In genomic region chr2:181600828-181601750, GRCm38 (mm10) we compare ENCODE assay signal across 8 mouse cellular contexts. TPM values are rescaled to one million over a fixed set of nuclear protein-coding genes. Genes with fewer than 3 reads are reported as not detected.
DNase-seq lines count a peak whose midpoint lies in the region; ATAC-seq lines count a peak whose summit lies in the region.

No protein-coding gene starts in this region.

- peak overlapping the region; percentile 88 for H3K9ac ChIP-seq in hindbrain, embryonic 13.5 days

- no peaks in the 10 kb centered on the region for H3K9me3 ChIP-seq in hindbrain, embryonic 13.5 days

- 2% methylated on average over 57 of the region's 57 CpGs for WGBS in hindbrain, embryonic 13.5 days

- H3K4me2 ChIP-seq in hindbrain, embryonic 13.5 days: peak overlapping the region; percentile 82

- peak; percentile 95 for DNase-seq in Muller cell, postnatal 12 days (ENCODE audit: inconsistent ontology term)
- DNase-seq in cerebellum, adult 9-11 months: peak; percentile 98
- DNase-seq in frontal cortex, postnatal 10 days (ENCODE audit: low spot score in 2 of 2): peak; percentile 96 to 97
- peak; percentile 90 to 95 for DNase-seq in layer of hippocampus, postnatal 25 days (ENCODE audit: extremely low spot score in 1 of 2, low spot score in 1 of 2)
- DNase-seq in lung, postnatal 25 days (ENCODE audit: low spot score): peak; percentile 97
- peak; percentile 98 for DNase-seq in retina, embryonic 14.5 days (ENCODE audit: low spot score)
- peak; percentile 98 for DNase-seq in thymus, postnatal 4 days

- H3K4me3 ChIP-seq in hindbrain, embryonic 13.5 days: peak overlapping the region; percentile 79

- peak overlapping the region; percentile 90 for H3K27ac ChIP-seq in hindbrain, embryonic 13.5 days

- ATAC-seq in hindbrain, embryonic 13.5 days (ENCODE audit: low FRiP score): peak; percentile 94

- H3K27me3 ChIP-seq in hindbrain, embryonic 13.5 days: no peaks in the 10 kb centered on the region

- peaks cover 48% of the 10 kb centered on the region for H3K4me1 ChIP-seq in hindbrain, embryonic 13.5 days (replicated peaks)

- peaks cover 11% of the 10 kb centered on the region for H3K36me3 ChIP-seq in hindbrain, embryonic 13.5 days

RNA-seq across cellular contexts. Expression of gene Samd10, which starts 2.1 kb away (rescaled TPM):
- 169 and 175 TPM in 2 replicates for polyA plus RNA-seq in hindbrain, embryonic 13.5 days (2015; fragmentation: Nextera tagmentation; extraction: Ambion mirVana)
- total RNA-seq in layer of hippocampus, postnatal 25 days (2021): 10 to 100 TPM; 11.7 to 14.2 TPM

RNA-seq across cellular contexts. Expression of gene Zfp512b, which starts 8.5 kb away (rescaled TPM):
- polyA plus RNA-seq in hindbrain, embryonic 13.5 days (2015; fragmentation: Nextera tagmentation; extraction: Ambion mirVana): 68.0 and 74.1 TPM in 2 replicates
- total RNA-seq in layer of hippocampus, postnatal 25 days (2021): 100 to 1,000 TPM in 1 of 2 experiments, 10 to 100 TPM in 1; 82.8 to 114 TPM

RNA-seq across cellular contexts. Expression of gene Prpf6, which starts 9.4 kb away (rescaled TPM):
- 63.7 and 67.7 TPM in 2 replicates for polyA plus RNA-seq in hindbrain, embryonic 13.5 days (2015; fragmentation: Nextera tagmentation; extraction: Ambion mirVana)
- total RNA-seq in layer of hippocampus, postnatal 25 days (2021): 10 to 100 TPM; 57.9 to 58.8 TPM

RNA-seq across cellular contexts. Expression of gene Uckl1, which starts 16.4 kb away (rescaled TPM):
- polyA plus RNA-seq in hindbrain, embryonic 13.5 days (2015; fragmentation: Nextera tagmentation; extraction: Ambion mirVana): 61.3 and 67.1 TPM in 2 replicates
- 10 to 100 TPM; 53.3 to 73.1 TPM for total RNA-seq in layer of hippocampus, postnatal 25 days (2021)

RNA-seq across cellular contexts. Expression of gene Gm29797, which starts 55.7 kb away (rescaled TPM):
- 0.27 TPM in 1 of 2 replicates, not detected in the other for polyA plus RNA-seq in hindbrain, embryonic 13.5 days (2015; fragmentation: Nextera tagmentation; extraction: Ambion mirVana)
- total RNA-seq in layer of hippocampus, postnatal 25 days (2021): 1 to 10 TPM in 1 of 2 experiments, under 1 TPM in 1; 0.49 to 1.0 TPM

Comparison
In these comparisons a context has a peak if more than half of its experiments do, and no peak if none do; other contexts are left out.
1. Peak in every context shown above with its lines: DNase-seq, ATAC-seq, H3K4me3 ChIP-seq and H3K27ac ChIP-seq.